Mouse (Mus musculus) c-Kit-positive CD71-positive TER-119-negative erythroid progenitor cells, embryonic 14.5 days (primary cell): ENCODE measurements around the gene Trim65.

Experiments
- DNase-seq: peaks from one replicate; pipeline ENCODE4 v3.0.0-alpha.2; 2013; ENCODE audit warnings: low read depth

Trim65 gene

GRCm38 (mm10) chr11:116088741-116089394 lies 42.1 kb downstream of the Trim65 start:
- no peak for DNase-seq

GRCm38 (mm10) chr11:116088188-116088587 lies 42.7 kb downstream of the Trim65 start:
- no peak for DNase-seq

- peak; percentile 80 for DNase-seq
These were observed 43.5 kb downstream of the Trim65 start for GRCm38 (mm10) chr11:116087194-116088130.

- DNase-seq, result peak; percentile 97
These were observed 44.4 kb downstream of the Trim65 start, which contains the start of gene Wbp2 for GRCm38 (mm10) chr11:116086258-116087193. Wbp2 (minus strand) TSS chr11:116086995.

- peak; percentile 56 for DNase-seq
These were observed 46.8 kb downstream of the Trim65 start for GRCm38 (mm10) chr11:116084166-116084565.

- no peak for DNase-seq
These were observed 47.7 kb downstream of the Trim65 start for GRCm38 (mm10) chr11:116083096-116083672.

GRCm38 (mm10) chr11:116081081-116081480 lies 49.8 kb downstream of the Trim65 start:
- DNase-seq, result peak; percentile 66

- no peak for DNase-seq
These were observed 51.4 kb downstream of the Trim65 start for GRCm38 (mm10) chr11:116079511-116079910.

GRCm38 (mm10) chr11:116078676-116079320 lies 52.1 kb downstream of the Trim65 start:
- DNase-seq, result no peak

GRCm38 (mm10) chr11:116078221-116078620 lies 52.7 kb downstream of the Trim65 start:
- no peak for DNase-seq

- DNase-seq, result peak; percentile 78
These were observed 53.3 kb downstream of the Trim65 start, which contains the start of gene Unc13d for GRCm38 (mm10) chr11:116077446-116078204. Unc13d (minus strand) TSS chr11:116077961.

GRCm38 (mm10) chr11:116076836-116077235 lies 54.1 kb downstream of the Trim65 start:
- DNase-seq, result no peak

GRCm38 (mm10) chr11:116076266-116076540 lies 54.7 kb downstream of the Trim65 start:
- no peak for DNase-seq

GRCm38 (mm10) chr11:116075539-116076265 lies 55.2 kb downstream of the Trim65 start:
- DNase-seq, result no peak

GRCm38 (mm10) chr11:116074436-116074991 lies 56.4 kb downstream of the Trim65 start:
- DNase-seq, result no peak

GRCm38 (mm10) chr11:116072608-116073007 lies 58.3 kb downstream of the Trim65 start:
- DNase-seq, result no peak
